Mouse (Mus musculus): Measurements from ENCODE around the gene Decr2. TPM values are rescaled to one million over a fixed set of nuclear protein-coding genes. Genes with fewer than 3 reads are reported as not detected.

Gene Decr2
- total and polyA plus RNA-seq, 2 experiments from 2014 or later = 41.1 to 42.3 TPM

GRCm38 (mm10) chr17:26095121-26095740 is 5.1 kb upstream of the Decr2 start, which contains the start of gene Nme4:
TSS of gene Nme4 (minus strand) at chr17:26095602.
- ATAC-seq (ENCODE audit: low FRiP score) (peak; percentile 63), DNase-seq (ENCODE audit: low spot score) (peak; percentile 54)
- H3K27me3 ChIP-seq (ENCODE audit: insufficient read depth, low read length) = no peaks in the 10 kb centered on the region
- WGBS = 2% methylated on average over 47 of the region's 47 CpGs
- peak within 1 kb of the TSS; percentile 57 for H3K4me3 ChIP-seq (ENCODE audit: low read depth, low read length)
- no peak within 1 kb of the TSS for H3K27ac ChIP-seq (ENCODE audit: low read depth, low read length)
- peak within 1 kb of the TSS; percentile 67 for H3K9ac ChIP-seq (replicated peaks; ENCODE audit: low read length, poor library complexity, severe bottlenecking)
- H3K9me3 ChIP-seq (ENCODE audit: low read length) = no peaks in the 10 kb centered on the region
- H3K36me3 ChIP-seq (ENCODE audit: insufficient read depth, low read length) = no peaks in the 10 kb centered on the region
- TF ChIP-seq CTCF (IDR thresholded peaks at IDR 0.05) = no peak
- peak within 1 kb of the TSS; percentile 90 for H3K4me2 ChIP-seq (ENCODE audit: low read depth, low read length, poor library complexity, severe bottlenecking)
- H3K4me1 ChIP-seq (ENCODE audit: insufficient read depth, low read length) = no peaks in the 10 kb centered on the region; the same call in 1 of the 2 replicates

- Histone ChIP-seq H3K27me3 (ENCODE audit: insufficient read depth, low read length) (no peaks in the 10 kb centered on the region), H3K4me2 (ENCODE audit: low read depth, low read length, poor library complexity, severe bottlenecking) (peak overlapping the region; percentile 90), H3K4me1 (ENCODE audit: insufficient read depth, low read length) (no peaks in the 10 kb centered on the region; the same call in 1 of the 2 replicates), H3K9ac (replicated peaks; ENCODE audit: low read length, poor library complexity, severe bottlenecking) (peak overlapping the region; percentile 67), H3K9me3 (ENCODE audit: low read length) (no peaks in the 10 kb centered on the region), H3K36me3 (ENCODE audit: insufficient read depth, low read length) (no peaks in the 10 kb centered on the region), H3K27ac (ENCODE audit: low read depth, low read length) (no peak overlapping the region), H3K4me3 (ENCODE audit: low read depth, low read length) (peak overlapping the region; percentile 57)
- ATAC-seq (ENCODE audit: low FRiP score) = no peak
- no peak for TF ChIP-seq CTCF (IDR thresholded peaks at IDR 0.05)
- DNase-seq (ENCODE audit: low spot score) = no peak
- 37% methylated on average over 9 of the region's 9 CpGs for WGBS
Observed at GRCm38 (mm10) chr17:26094531-26095110, 4.5 kb upstream of the Decr2 start.

DNA sequence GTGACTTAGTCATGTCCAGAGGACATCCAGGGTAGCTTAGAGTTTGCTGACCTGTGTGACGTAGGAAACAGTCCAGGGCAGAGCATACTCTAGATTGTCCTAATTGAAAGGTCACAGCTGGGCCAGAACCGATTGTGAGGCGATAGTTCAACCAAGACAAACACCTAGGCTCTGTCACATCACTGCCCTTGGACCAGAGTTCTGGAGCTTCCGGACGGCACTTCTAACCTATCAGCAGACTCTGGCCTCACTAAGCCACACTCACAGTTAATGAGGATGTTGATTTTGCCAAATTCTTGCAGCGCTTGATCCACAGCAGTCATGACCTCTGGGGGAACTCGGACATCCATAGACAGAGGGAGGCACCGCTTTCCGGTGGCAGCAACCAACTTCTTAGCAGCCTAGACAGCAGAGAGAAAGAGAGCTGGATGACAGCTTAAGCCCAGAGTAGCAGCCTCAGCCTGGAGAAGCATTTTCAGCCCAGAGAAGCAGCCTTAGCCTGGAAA is 3.0 kb downstream of the Decr2 start:
- WGBS = 91% methylated on average over 9 of the region's 9 CpGs
- H3K9me3 ChIP-seq (ENCODE audit: low read length) = no peaks in the 10 kb centered on the region
- H3K36me3 ChIP-seq (ENCODE audit: insufficient read depth, low read length) = peaks cover 6% of the 10 kb centered on the region; the same call in 1 of the 2 replicates
- H3K4me1 ChIP-seq (ENCODE audit: insufficient read depth, low read length) = no peaks in the 10 kb centered on the region
- DNase-seq (ENCODE audit: low spot score) (no peak), ATAC-seq (ENCODE audit: low FRiP score) (no peak)
- H3K27me3 ChIP-seq (ENCODE audit: insufficient read depth, low read length) = no peaks in the 10 kb centered on the region
- TF ChIP-seq CTCF (IDR thresholded peaks at IDR 0.05) = no peak
- no peak overlapping the region for H3K27ac ChIP-seq (ENCODE audit: low read depth, low read length)
- H3K4me3 ChIP-seq (ENCODE audit: low read depth, low read length) = no peak overlapping the region
- no peak overlapping the region for H3K4me2 ChIP-seq (ENCODE audit: low read depth, low read length, poor library complexity, severe bottlenecking)
- H3K9ac ChIP-seq (replicated peaks; ENCODE audit: low read length, poor library complexity, severe bottlenecking) = no peak overlapping the region

- TF ChIP-seq CTCF (IDR thresholded peaks at IDR 0.05) = no peak
- peaks cover 6% of the 10 kb centered on the region; the same call in 1 of the 2 replicates for H3K36me3 ChIP-seq (ENCODE audit: insufficient read depth, low read length)
- H3K4me1 ChIP-seq (ENCODE audit: insufficient read depth, low read length) = no peaks in the 10 kb centered on the region
- 42% methylated on average over 2 of the region's 2 CpGs for WGBS
- no peak for ATAC-seq (ENCODE audit: low FRiP score)
- H3K4me2 ChIP-seq (ENCODE audit: low read depth, low read length, poor library complexity, severe bottlenecking) = no peak overlapping the region
- no peak for DNase-seq (ENCODE audit: low spot score)
- no peak overlapping the region for H3K4me3 ChIP-seq (ENCODE audit: low read depth, low read length)
- H3K9me3 ChIP-seq (ENCODE audit: low read length) = no peaks in the 10 kb centered on the region
- H3K9ac ChIP-seq (replicated peaks; ENCODE audit: low read length, poor library complexity, severe bottlenecking) = no peak overlapping the region
- H3K27me3 ChIP-seq (ENCODE audit: insufficient read depth, low read length) = no peaks in the 10 kb centered on the region
- no peak overlapping the region for H3K27ac ChIP-seq (ENCODE audit: low read depth, low read length)
Observed at GRCm38 (mm10) chr17:26080867-26081266, 9.3 kb downstream of the Decr2 start.

DNA sequence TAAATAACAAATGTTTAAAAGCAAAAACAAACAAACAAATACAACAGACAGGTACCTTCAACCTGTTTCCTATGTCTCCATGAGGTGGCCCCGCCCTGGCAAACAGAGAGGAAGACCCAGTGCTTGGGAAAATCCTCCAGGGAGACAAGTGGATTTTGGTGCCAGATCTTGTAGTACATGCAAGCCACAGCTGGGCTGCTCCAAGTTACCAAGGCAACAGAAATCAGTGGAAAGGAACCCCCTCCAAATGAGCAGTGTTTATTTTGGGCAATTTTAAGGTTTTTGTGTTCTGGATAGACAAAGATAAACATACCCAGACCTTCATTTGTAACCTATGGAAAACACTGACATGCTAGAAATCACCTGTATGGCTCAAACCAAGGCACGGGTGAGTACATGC is 11.3 kb downstream of the Decr2 start:
- H3K4me1 ChIP-seq (ENCODE audit: insufficient read depth, low read length) = no peaks in the 10 kb centered on the region
- WGBS = 66% methylated on average over 2 of the region's 2 CpGs
- H3K9ac ChIP-seq (replicated peaks; ENCODE audit: low read length, poor library complexity, severe bottlenecking) = no peak overlapping the region
- peak; percentile 27 for TF ChIP-seq CTCF (IDR thresholded peaks at IDR 0.05)
- no peak overlapping the region for H3K27ac ChIP-seq (ENCODE audit: low read depth, low read length)
- no peaks in the 10 kb centered on the region for H3K27me3 ChIP-seq (ENCODE audit: insufficient read depth, low read length)
- no peak overlapping the region for H3K4me3 ChIP-seq (ENCODE audit: low read depth, low read length)
- no peak for ATAC-seq (ENCODE audit: low FRiP score)
- H3K4me2 ChIP-seq (ENCODE audit: low read depth, low read length, poor library complexity, severe bottlenecking) = no peak overlapping the region
- H3K36me3 ChIP-seq (ENCODE audit: insufficient read depth, low read length) = peaks cover 5% of the 10 kb centered on the region; the same call in 1 of the 2 replicates
- no peaks in the 10 kb centered on the region for H3K9me3 ChIP-seq (ENCODE audit: low read length)
- DNase-seq (ENCODE audit: low spot score) = peak; percentile 67

- Histone ChIP-seq H3K27me3 (ENCODE audit: insufficient read depth, low read length) (no peaks in the 10 kb centered on the region), H3K4me3 (ENCODE audit: low read depth, low read length) (no peak overlapping the region), H3K27ac (ENCODE audit: low read depth, low read length) (no peak overlapping the region), H3K9me3 (ENCODE audit: low read length) (no peaks in the 10 kb centered on the region), H3K9ac (replicated peaks; ENCODE audit: low read length, poor library complexity, severe bottlenecking) (no peak overlapping the region), H3K36me3 (ENCODE audit: insufficient read depth, low read length) (no peaks in the 10 kb centered on the region), H3K4me2 (ENCODE audit: low read depth, low read length, poor library complexity, severe bottlenecking) (no peak overlapping the region), H3K4me1 (ENCODE audit: insufficient read depth, low read length) (0 out of 2 replicates have a peak, but pooled peaks cover under 1% of the 10 kb centered on the region)
- DNase-seq (ENCODE audit: low spot score) (no peak), ATAC-seq (ENCODE audit: low FRiP score) (no peak)
- no peak for TF ChIP-seq CTCF (IDR thresholded peaks at IDR 0.05)
- 71% methylated on average over 3 of the region's 3 CpGs for WGBS
Observed at GRCm38 (mm10) chr17:26075246-26075645, 14.9 kb downstream of the Decr2 start.

Data from midbrain, postnatal 0 days (tissue).